8 mouse cellular contexts compared by ENCODE assay signal in genomic region chr9:44733671-44734523, GRCm38 (mm10). TPM values are rescaled to one million over a fixed set of nuclear protein-coding genes. Genes with fewer than 3 reads are reported as not detected.
DNase-seq lines count a peak whose midpoint lies in the region; ATAC-seq and TF ChIP-seq lines count a peak whose summit lies in the region.

No protein-coding gene starts in this region.

- ATAC-seq in monocyte, adult 5-6 weeks (replicated peaks; ENCODE audit: insufficient number of reproducible peaks, low FRiP score, low TSS enrichment, poor library complexity, severe bottlenecking) = no peak
- peak; percentile 52; the same call in 1 of the 2 replicates for ATAC-seq in forebrain, embryonic 16.5 days
- ATAC-seq in hindbrain, embryonic 11.5 days (ENCODE audit: low FRiP score) = peak; percentile 45
- 0 out of 2 replicates have a peak, but pooled peaks have one; percentile 6 for ATAC-seq in limb, embryonic 12.5 days (ENCODE audit: insufficient number of reproducible peaks, insufficient read depth, low FRiP score, low TSS enrichment, low read depth)
- ATAC-seq in midbrain, embryonic 11.5 days (ENCODE audit: low FRiP score) = peak; percentile 43
- ATAC-seq in stomach, postnatal 0 days (ENCODE audit: low FRiP score, low TSS enrichment) = peak; percentile 62

- H3K4me2 ChIP-seq in forebrain, embryonic 16.5 days (ENCODE audit: low read length) = peak overlapping the region; percentile 95
- peak overlapping the region; percentile 100 for H3K4me2 ChIP-seq in hindbrain, embryonic 11.5 days (replicated peaks; ENCODE audit: low read depth, low read length)
- peak overlapping the region; percentile 98 for H3K4me2 ChIP-seq in limb, embryonic 12.5 days
- peak overlapping the region; percentile 100 for H3K4me2 ChIP-seq in midbrain, embryonic 11.5 days
- peak overlapping the region; percentile 77 for H3K4me2 ChIP-seq in stomach, postnatal 0 days (replicated peaks; ENCODE audit: low read depth)

- H3K4me3 ChIP-seq in forebrain, embryonic 16.5 days (replicated peaks; ENCODE audit: low read length) = peak overlapping the region; percentile 65
- peak overlapping the region; percentile 63 for H3K4me3 ChIP-seq in hindbrain, embryonic 11.5 days (ENCODE audit: low read depth, low read length)
- peak overlapping the region; percentile 75 for H3K4me3 ChIP-seq in limb, embryonic 12.5 days (replicated peaks)
- H3K4me3 ChIP-seq in midbrain, embryonic 11.5 days (ENCODE audit: low read depth, low read length) = peak overlapping the region; percentile 63
- peak overlapping the region; percentile 63 for H3K4me3 ChIP-seq in stomach, postnatal 0 days (ENCODE audit: low read depth, low read length)

- H3K36me3 ChIP-seq in forebrain, embryonic 16.5 days (ENCODE audit: control insufficient read depth, insufficient read depth) = no peaks in the 10 kb centered on the region
- no peaks in the 10 kb centered on the region for H3K36me3 ChIP-seq in hindbrain, embryonic 11.5 days (ENCODE audit: control insufficient read depth, insufficient read depth, low read length)
- H3K36me3 ChIP-seq in limb, embryonic 12.5 days = no peaks in the 10 kb centered on the region
- no peaks in the 10 kb centered on the region for H3K36me3 ChIP-seq in midbrain, embryonic 11.5 days (ENCODE audit: control insufficient read depth, insufficient read depth, low read length)
- no peaks in the 10 kb centered on the region for H3K36me3 ChIP-seq in stomach, postnatal 0 days (ENCODE audit: control insufficient read depth, insufficient read depth, low read length)

- H3K9me3 ChIP-seq in forebrain, embryonic 16.5 days (ENCODE audit: control insufficient read depth, low read length) = no peaks in the 10 kb centered on the region
- no peaks in the 10 kb centered on the region for H3K9me3 ChIP-seq in hindbrain, embryonic 11.5 days (ENCODE audit: control insufficient read depth, low read length)
- H3K9me3 ChIP-seq in limb, embryonic 12.5 days = no peaks in the 10 kb centered on the region
- H3K9me3 ChIP-seq in midbrain, embryonic 11.5 days (ENCODE audit: control insufficient read depth, low read length) = no peaks in the 10 kb centered on the region
- H3K9me3 ChIP-seq in stomach, postnatal 0 days (ENCODE audit: control insufficient read depth, low read length) = no peaks in the 10 kb centered on the region

- TF ChIP-seq CTCF in brain, embryonic 14.5 days (IDR thresholded peaks at IDR 0.05; ENCODE audit: borderline replicate concordance, extremely low read depth, insufficient read depth, insufficient read length) = no peak
- TF ChIP-seq CTCF in stomach, postnatal 0 days (IDR thresholded peaks at IDR 0.05; ENCODE audit: low read depth) = no peak

- H3K27me3 ChIP-seq in forebrain, embryonic 16.5 days (replicated peaks; ENCODE audit: control insufficient read depth, insufficient read depth, low read length) = no peaks in the 10 kb centered on the region
- H3K27me3 ChIP-seq in hindbrain, embryonic 11.5 days (ENCODE audit: control insufficient read depth, insufficient read depth, low read length) = peaks cover 8% of the 10 kb centered on the region; the same call in 1 of the 2 replicates
- H3K27me3 ChIP-seq in limb, embryonic 12.5 days = peaks cover 22% of the 10 kb centered on the region
- peaks cover 7% of the 10 kb centered on the region; the same call in 1 of the 2 replicates for H3K27me3 ChIP-seq in midbrain, embryonic 11.5 days (ENCODE audit: control insufficient read depth, insufficient read depth, low read length)
- H3K27me3 ChIP-seq in stomach, postnatal 0 days (ENCODE audit: control insufficient read depth, insufficient read depth, low read length) = no peaks in the 10 kb centered on the region

- DNase-seq in monocyte, adult 2 months (ENCODE audit: low read depth in 1 of 2, low spot score in 2 of 2) = peak; percentile 24 to 73
- DNase-seq in brain, embryonic 14.5 days (ENCODE audit: low read depth) = peak; percentile 55
- peak; percentile 53 for DNase-seq in hindbrain, embryonic 11.5 days (ENCODE audit: low spot score)
- DNase-seq in midbrain, embryonic 11.5 days (ENCODE audit: low spot score, missing footprints) = peak; percentile 93
- peak; percentile 63 for DNase-seq in stomach, postnatal 0 days (ENCODE audit: low spot score)

- peak overlapping the region; percentile 69 for H3K9ac ChIP-seq in forebrain, embryonic 16.5 days (replicated peaks; ENCODE audit: low read depth, low read length)
- H3K9ac ChIP-seq in hindbrain, embryonic 11.5 days (ENCODE audit: low read depth, low read length) = peak overlapping the region; percentile 71
- peak overlapping the region; percentile 83 for H3K9ac ChIP-seq in limb, embryonic 12.5 days (replicated peaks)
- H3K9ac ChIP-seq in midbrain, embryonic 11.5 days (ENCODE audit: low read length) = peak overlapping the region; percentile 68
- H3K9ac ChIP-seq in stomach, postnatal 0 days (ENCODE audit: low read length) = peak overlapping the region; percentile 65

- WGBS in forebrain, embryonic 16.5 days = under 1% methylated on average over 79 of the region's 79 CpGs
- under 1% methylated on average over 76 of the region's 79 CpGs for WGBS in hindbrain, embryonic 11.5 days
- WGBS in limb, embryonic 12.5 days = under 1% methylated on average over 79 of the region's 79 CpGs
- under 1% methylated on average over 76 of the region's 79 CpGs for WGBS in midbrain, embryonic 11.5 days
- WGBS in stomach, postnatal 0 days = 1% methylated on average over 76 of the region's 79 CpGs

- H3K4me1 ChIP-seq in forebrain, embryonic 16.5 days (replicated peaks; ENCODE audit: control insufficient read depth, insufficient read depth, low read length) = peaks cover 21% of the 10 kb centered on the region
- H3K4me1 ChIP-seq in hindbrain, embryonic 11.5 days (replicated peaks; ENCODE audit: control insufficient read depth, insufficient read depth, low read length) = peaks cover 5% of the 10 kb centered on the region
- peaks cover 43% of the 10 kb centered on the region for H3K4me1 ChIP-seq in limb, embryonic 12.5 days (replicated peaks)
- H3K4me1 ChIP-seq in midbrain, embryonic 11.5 days (ENCODE audit: control insufficient read depth, insufficient read depth, low read length) = peaks cover 8% of the 10 kb centered on the region; the same call in 1 of the 2 replicates
- peaks cover 4% of the 10 kb centered on the region for H3K4me1 ChIP-seq in stomach, postnatal 0 days (replicated peaks; ENCODE audit: control insufficient read depth, insufficient read depth)

- TF ChIP-seq EP300 in stomach, postnatal 0 days (optimal IDR thresholded peaks at IDR 0.05) = no peak

- no peak for TF ChIP-seq POLR2A in brain, embryonic 14.5 days (IDR thresholded peaks at IDR 0.05; ENCODE audit: borderline replicate concordance, extremely low read depth, insufficient read depth, insufficient read length, poor library complexity, severe bottlenecking)

- H3K27ac ChIP-seq in forebrain, embryonic 16.5 days (ENCODE audit: low read length) = no peak overlapping the region
- peak overlapping the region; percentile 24; the same call in 1 of the 2 replicates for H3K27ac ChIP-seq in hindbrain, embryonic 11.5 days (ENCODE audit: low read depth, low read length)
- H3K27ac ChIP-seq in limb, embryonic 12.5 days = peak overlapping the region; percentile 89
- H3K27ac ChIP-seq in midbrain, embryonic 11.5 days (ENCODE audit: low read depth, low read length) = no peak overlapping the region
- peak overlapping the region; percentile 79 for H3K27ac ChIP-seq in stomach, postnatal 0 days (replicated peaks)

RNA-seq across cellular contexts. Expression of gene Phldb1, which starts 1.1 kb away (rescaled TPM):
- 2.1 to 4.3 TPM (median 3.1 TPM) in 3 replicates for total RNA-seq in monocyte, adult 5-6 weeks (2017)
- 151 and 169 TPM in 2 replicates for polyA plus RNA-seq in brain, embryonic 14.5 days (2012; rRNA removed)
- 45.0 and 53.6 TPM in 2 replicates for polyA plus RNA-seq in forebrain, embryonic 16.5 days (2015; fragmentation: Nextera tagmentation; extraction: Ambion mirVana)
- polyA plus RNA-seq in hindbrain, embryonic 11.5 days (2014; fragmentation: Nextera tagmentation; extraction: Ambion mirVana) = 36.0 and 36.3 TPM in 2 replicates
- 60.4 and 65.4 TPM in 2 replicates for polyA plus RNA-seq in limb, embryonic 12.5 days (2016; fragmentation: Nextera tagmentation; extraction: Ambion mirVana)
- 28.8 and 32.8 TPM in 2 replicates for polyA plus RNA-seq in midbrain, embryonic 11.5 days (2014; fragmentation: Nextera tagmentation; extraction: Ambion mirVana)
- polyA plus RNA-seq in stomach, postnatal 0 days (2015; fragmentation: Nextera tagmentation; extraction: Ambion mirVana) = 14.9 and 15.8 TPM in 2 replicates

RNA-seq across cellular contexts. Expression of gene Arcn1, which starts 33.7 kb away (rescaled TPM):
- 156 to 231 TPM (median 178 TPM) in 3 replicates for total RNA-seq in monocyte, adult 5-6 weeks (2017)
- polyA plus RNA-seq in brain, embryonic 14.5 days (2012; rRNA removed) = 57.1 and 76.9 TPM in 2 replicates
- polyA plus RNA-seq in forebrain, embryonic 16.5 days (2015; fragmentation: Nextera tagmentation; extraction: Ambion mirVana) = 150 and 161 TPM in 2 replicates
- 198 and 204 TPM in 2 replicates for polyA plus RNA-seq in hindbrain, embryonic 11.5 days (2014; fragmentation: Nextera tagmentation; extraction: Ambion mirVana)
- polyA plus RNA-seq in limb, embryonic 12.5 days (2016; fragmentation: Nextera tagmentation; extraction: Ambion mirVana) = 194 and 208 TPM in 2 replicates
- polyA plus RNA-seq in midbrain, embryonic 11.5 days (2014; fragmentation: Nextera tagmentation; extraction: Ambion mirVana) = 191 and 213 TPM in 2 replicates
- 98.1 TPM in 2 replicates for polyA plus RNA-seq in stomach, postnatal 0 days (2015; fragmentation: Nextera tagmentation; extraction: Ambion mirVana)

RNA-seq across cellular contexts. Expression of gene Ift46, which starts 33.8 kb away (rescaled TPM):
- total RNA-seq in monocyte, adult 5-6 weeks (2017) = 20.1 to 53.5 TPM (median 37.4 TPM) in 3 replicates
- 132 and 147 TPM in 2 replicates for polyA plus RNA-seq in brain, embryonic 14.5 days (2012; rRNA removed)
- polyA plus RNA-seq in forebrain, embryonic 16.5 days (2015; fragmentation: Nextera tagmentation; extraction: Ambion mirVana) = 184 and 187 TPM in 2 replicates
- 142 and 154 TPM in 2 replicates for polyA plus RNA-seq in hindbrain, embryonic 11.5 days (2014; fragmentation: Nextera tagmentation; extraction: Ambion mirVana)
- polyA plus RNA-seq in limb, embryonic 12.5 days (2016; fragmentation: Nextera tagmentation; extraction: Ambion mirVana) = 139 and 150 TPM in 2 replicates
- 141 and 149 TPM in 2 replicates for polyA plus RNA-seq in midbrain, embryonic 11.5 days (2014; fragmentation: Nextera tagmentation; extraction: Ambion mirVana)
- polyA plus RNA-seq in stomach, postnatal 0 days (2015; fragmentation: Nextera tagmentation; extraction: Ambion mirVana) = 55.5 and 61.9 TPM in 2 replicates

Comparison
In these comparisons a context has a peak if more than half of its experiments do, and no peak if none do; other contexts are left out.
1. H3K27ac ChIP-seq: peak in hindbrain, embryonic 11.5 days (single experiment), limb, embryonic 12.5 days (single experiment) and stomach, postnatal 0 days (single experiment); none in forebrain, embryonic 16.5 days (single experiment) and midbrain, embryonic 11.5 days (single experiment).
2. Peak in every context shown above with its lines, with median percentiles within 50 percentile points of each other: DNase-seq, H3K4me2 ChIP-seq, H3K4me3 ChIP-seq and H3K9ac ChIP-seq.